Mouse (Mus musculus): ENCODE measurements around the gene Limk2. TPM values are rescaled to one million over a fixed set of nuclear protein-coding genes. Genes with fewer than 3 reads are reported as not detected.

Limk2 gene
- total and polyA plus RNA-seq, 3 experiments: 33.0 to 47.1 (median 46.1) TPM

DNA sequence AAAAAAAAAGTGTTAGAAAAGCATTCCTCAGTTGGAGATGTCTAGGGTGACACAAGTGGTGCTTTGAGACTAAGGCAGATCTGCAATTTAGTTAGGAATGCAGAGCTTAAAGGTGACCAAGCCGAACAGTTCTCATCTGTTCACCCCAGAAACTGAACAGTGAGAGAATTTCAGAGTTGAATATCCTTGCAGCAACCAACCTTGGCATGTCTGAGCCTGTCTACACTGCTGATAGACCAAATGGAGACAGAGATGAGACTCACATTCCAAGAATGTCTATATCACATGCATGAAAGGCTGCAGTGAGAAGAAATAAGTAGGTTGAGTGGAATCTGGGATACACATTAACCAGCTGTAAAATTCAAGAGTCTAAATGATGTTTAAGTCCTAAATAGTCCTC, 28.6 kb upstream of the Limk2 start:
- ATAC-seq (ENCODE audit: extremely low read depth, insufficient number of reproducible peaks, low FRiP score, poor library complexity, severe bottlenecking): no peak
- no peak for DNase-seq (ENCODE audit: low spot score)

DNA sequence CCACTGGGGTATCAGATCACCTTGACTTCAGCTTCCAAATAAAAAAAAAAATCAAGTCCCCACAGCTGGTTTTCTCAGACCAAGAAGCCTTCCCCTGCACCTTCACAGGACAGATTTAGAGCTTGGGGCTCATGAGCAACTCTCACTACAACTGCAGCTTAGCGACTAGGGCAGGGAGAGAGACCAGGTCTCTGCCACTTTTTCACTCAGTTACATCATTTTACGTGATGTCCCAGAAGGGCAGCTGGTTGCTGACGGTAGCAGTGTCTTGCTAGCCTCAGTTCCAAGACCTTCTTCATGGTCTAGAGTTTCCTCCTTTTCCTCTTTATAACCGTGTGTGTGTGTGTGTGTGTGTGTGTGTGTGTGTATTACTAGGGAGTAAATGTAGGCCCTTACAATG, 24.8 kb upstream of the Limk2 start:
- no peaks in the 10 kb centered on the region for H3K27me3 ChIP-seq (ENCODE audit: insufficient read depth, low read length)
- H3K4me1 ChIP-seq (ENCODE audit: insufficient read depth, low read depth, low read length): no peaks in the 10 kb centered on the region
- H3K36me3 ChIP-seq (replicated peaks): peaks cover 25% of the 10 kb centered on the region
- ATAC-seq (ENCODE audit: extremely low read depth, insufficient number of reproducible peaks, low FRiP score, poor library complexity, severe bottlenecking) (no peak), DNase-seq (ENCODE audit: low spot score) (no peak)
- TF ChIP-seq TAL1 (conservative IDR thresholded peaks at IDR 0.05; ENCODE audit: low read depth, low read length): no peak
- TF ChIP-seq GATA1 (IDR thresholded peaks at IDR 0.05; ENCODE audit: borderline replicate concordance, low read length): no peak
- no peak for TF ChIP-seq POLR2AphosphoS5 (IDR thresholded peaks at IDR 0.05; ENCODE audit: insufficient replicate concordance, low read depth, low read length)
- TF ChIP-seq GATA2 (IDR thresholded peaks at IDR 0.05; ENCODE audit: borderline replicate concordance, low read depth, low read length): no peak
- TF ChIP-seq CTCF (IDR thresholded peaks at IDR 0.05; ENCODE audit: low read depth, low read length): no peak
- no peak overlapping the region for H3K4me3 ChIP-seq (ENCODE audit: low read depth, low read length)
- no peaks in the 10 kb centered on the region for H3K9me3 ChIP-seq (replicated peaks)

More for the DNA sequence above, 28.6 kb upstream of the Limk2 start:
- peaks cover 15% of the 10 kb centered on the region for H3K36me3 ChIP-seq (replicated peaks)
- no peaks in the 10 kb centered on the region for H3K27me3 ChIP-seq (ENCODE audit: insufficient read depth, low read length)
- no peak overlapping the region for H3K4me3 ChIP-seq (ENCODE audit: low read depth, low read length)
- H3K9me3 ChIP-seq (replicated peaks): no peaks in the 10 kb centered on the region
- no peaks in the 10 kb centered on the region; the same call in 1 of the 2 replicates for H3K4me1 ChIP-seq (ENCODE audit: insufficient read depth, low read depth, low read length)
- TF ChIP-seq TAL1 (conservative IDR thresholded peaks at IDR 0.05; ENCODE audit: low read depth, low read length): no peak
- no peak for TF ChIP-seq CTCF (IDR thresholded peaks at IDR 0.05; ENCODE audit: low read depth, low read length)

DNA sequence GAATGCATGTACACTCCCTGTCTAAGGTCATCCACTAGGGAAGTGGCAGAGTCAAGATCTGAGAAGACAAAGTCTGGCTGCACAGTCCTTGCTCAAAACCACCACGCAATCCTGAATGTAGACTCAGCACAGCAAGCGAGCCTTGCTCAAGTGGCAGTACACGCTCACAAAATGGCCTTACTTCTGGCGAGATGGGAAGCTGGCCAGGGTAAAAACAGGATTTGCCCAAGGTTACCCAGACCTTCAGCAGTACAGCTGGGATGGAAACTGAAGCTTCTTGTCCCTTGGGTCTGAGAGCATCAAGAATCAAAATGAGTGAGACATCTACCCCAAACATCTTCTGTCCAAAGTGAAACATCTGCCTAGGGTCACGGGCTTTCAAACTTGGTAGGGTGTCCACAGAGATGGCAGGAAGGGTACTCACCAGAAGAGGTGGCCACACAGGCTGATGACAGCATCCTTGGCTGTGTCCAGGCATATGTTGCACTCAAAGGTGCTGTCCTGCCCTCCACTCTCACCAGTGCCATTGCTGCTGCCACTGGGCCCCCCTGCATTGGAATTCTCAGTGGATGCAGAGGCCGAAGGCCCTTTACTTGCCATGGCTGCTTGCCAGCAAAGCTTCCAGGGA, 23.1 kb upstream of the Limk2 start:
- peaks cover 24% of the 10 kb centered on the region for H3K36me3 ChIP-seq (replicated peaks)
- ATAC-seq (ENCODE audit: extremely low read depth, insufficient number of reproducible peaks, low FRiP score, poor library complexity, severe bottlenecking) (no peak), DNase-seq (ENCODE audit: low spot score) (no peak)
- no peaks in the 10 kb centered on the region for H3K4me1 ChIP-seq (ENCODE audit: insufficient read depth, low read depth, low read length)
- no peaks in the 10 kb centered on the region for H3K9me3 ChIP-seq (replicated peaks)
- H3K4me3 ChIP-seq (ENCODE audit: low read depth, low read length): no peak overlapping the region
- H3K27me3 ChIP-seq (ENCODE audit: insufficient read depth, low read length): no peaks in the 10 kb centered on the region
- TF ChIP-seq POLR2AphosphoS5 (IDR thresholded peaks at IDR 0.05; ENCODE audit: insufficient replicate concordance, low read depth, low read length): no peak
- no peak for TF ChIP-seq TAL1 (conservative IDR thresholded peaks at IDR 0.05; ENCODE audit: low read depth, low read length)
- TF ChIP-seq CTCF (IDR thresholded peaks at IDR 0.05; ENCODE audit: low read depth, low read length): no peak
- TF ChIP-seq GATA1 (IDR thresholded peaks at IDR 0.05; ENCODE audit: borderline replicate concordance, low read length): no peak
- TF ChIP-seq GATA2 (IDR thresholded peaks at IDR 0.05; ENCODE audit: borderline replicate concordance, low read depth, low read length): no peak

DNA sequence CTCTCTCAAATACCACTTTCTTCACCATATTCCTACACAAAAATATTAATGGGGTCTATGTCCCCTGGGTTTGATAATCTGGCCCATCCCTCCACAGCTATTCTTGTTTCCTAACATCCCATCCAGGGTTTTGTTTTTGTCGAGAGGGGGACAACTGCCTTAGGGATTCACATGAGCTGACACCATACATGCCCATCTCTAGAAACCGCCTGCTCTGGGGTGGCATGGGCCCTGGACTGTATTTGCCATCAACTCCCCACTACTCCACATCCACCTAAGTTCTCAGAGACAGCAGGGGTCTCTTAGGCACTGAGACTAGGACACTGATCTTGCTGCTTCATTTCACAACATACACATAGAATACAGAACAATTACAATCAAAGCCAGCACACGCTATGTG, 22.5 kb upstream of the Limk2 start:
- TF ChIP-seq GATA1 (IDR thresholded peaks at IDR 0.05; ENCODE audit: borderline replicate concordance, low read length) (no peak), POLR2AphosphoS5 (IDR thresholded peaks at IDR 0.05; ENCODE audit: insufficient replicate concordance, low read depth, low read length) (no peak), CTCF (IDR thresholded peaks at IDR 0.05; ENCODE audit: low read depth, low read length) (no peak), GATA2 (IDR thresholded peaks at IDR 0.05; ENCODE audit: borderline replicate concordance, low read depth, low read length) (no peak), TAL1 (conservative IDR thresholded peaks at IDR 0.05; ENCODE audit: low read depth, low read length) (no peak)
- Histone ChIP-seq H3K9me3 (replicated peaks) (no peaks in the 10 kb centered on the region), H3K27me3 (ENCODE audit: insufficient read depth, low read length) (no peaks in the 10 kb centered on the region), H3K4me3 (ENCODE audit: low read depth, low read length) (no peak overlapping the region), H3K36me3 (replicated peaks) (peaks cover 25% of the 10 kb centered on the region), H3K4me1 (ENCODE audit: insufficient read depth, low read depth, low read length) (no peaks in the 10 kb centered on the region)
- DNase-seq (ENCODE audit: low spot score): no peak
- ATAC-seq (ENCODE audit: extremely low read depth, insufficient number of reproducible peaks, low FRiP score, poor library complexity, severe bottlenecking): no peak

DNA sequence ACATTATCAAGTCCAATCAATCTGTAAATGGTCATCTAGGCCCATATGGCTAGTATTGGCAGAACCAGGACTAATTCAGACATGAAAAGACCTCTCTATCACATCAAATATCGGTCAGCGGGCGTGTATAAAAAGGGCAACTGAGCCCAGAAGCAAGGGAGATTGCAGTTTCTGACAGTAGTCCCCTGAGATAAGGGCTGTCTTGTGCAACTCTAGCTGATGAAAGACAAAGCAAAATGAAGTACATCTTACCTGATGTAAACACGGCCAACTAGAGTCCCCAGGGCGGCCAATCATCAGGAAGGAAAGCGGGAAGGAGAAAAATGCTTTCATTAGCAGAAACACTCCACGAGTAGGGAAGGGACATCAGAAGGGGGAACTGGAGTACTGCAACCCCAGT, 19.6 kb upstream of the Limk2 start:
- Histone ChIP-seq H3K4me3 (ENCODE audit: low read depth, low read length) (no peak overlapping the region), H3K9me3 (replicated peaks) (no peaks in the 10 kb centered on the region), H3K4me1 (ENCODE audit: insufficient read depth, low read depth, low read length) (no peaks in the 10 kb centered on the region), H3K27me3 (ENCODE audit: insufficient read depth, low read length) (no peaks in the 10 kb centered on the region), H3K36me3 (replicated peaks) (peaks cover 42% of the 10 kb centered on the region)
- ATAC-seq (ENCODE audit: extremely low read depth, insufficient number of reproducible peaks, low FRiP score, poor library complexity, severe bottlenecking) (no peak), DNase-seq (ENCODE audit: low spot score) (no peak)
- TF ChIP-seq GATA1 (IDR thresholded peaks at IDR 0.05; ENCODE audit: borderline replicate concordance, low read length) (no peak), GATA2 (IDR thresholded peaks at IDR 0.05; ENCODE audit: borderline replicate concordance, low read depth, low read length) (no peak), POLR2AphosphoS5 (IDR thresholded peaks at IDR 0.05; ENCODE audit: insufficient replicate concordance, low read depth, low read length) (no peak), TAL1 (conservative IDR thresholded peaks at IDR 0.05; ENCODE audit: low read depth, low read length) (no peak)

DNA sequence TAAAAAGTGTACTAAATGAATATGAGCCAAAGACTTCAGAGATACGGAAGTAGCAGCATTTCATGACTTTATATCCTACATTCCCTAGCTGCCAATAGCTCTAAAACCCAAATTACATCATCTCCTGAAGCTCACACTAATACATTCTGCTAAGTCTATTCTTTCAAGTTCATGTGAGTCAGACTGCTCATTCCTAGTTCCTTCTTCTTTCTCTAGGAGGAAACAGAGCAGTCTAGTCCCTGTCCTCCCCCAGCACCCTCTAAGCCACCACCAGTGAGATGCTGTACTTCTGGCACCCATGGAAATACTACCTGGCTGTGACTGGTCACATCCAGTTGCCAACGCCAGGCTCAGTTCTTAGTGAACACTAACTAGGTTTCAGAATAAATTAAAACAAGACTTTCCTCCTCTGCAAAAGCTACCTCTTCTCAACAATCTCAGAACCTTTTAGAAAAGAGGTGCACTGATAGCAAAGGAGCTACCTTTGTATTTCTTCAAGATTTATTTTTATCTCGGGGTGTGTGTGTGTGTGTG, 18.8 kb upstream of the Limk2 start:
- Histone ChIP-seq H3K36me3 (replicated peaks) (peaks cover 46% of the 10 kb centered on the region), H3K4me1 (ENCODE audit: insufficient read depth, low read depth, low read length) (no peaks in the 10 kb centered on the region), H3K9me3 (replicated peaks) (0 out of 2 replicates have a peak, but pooled peaks cover 2% of the 10 kb centered on the region), H3K27me3 (ENCODE audit: insufficient read depth, low read length) (no peaks in the 10 kb centered on the region), H3K4me3 (ENCODE audit: low read depth, low read length) (no peak overlapping the region)
- no peak for TF ChIP-seq GATA2 (IDR thresholded peaks at IDR 0.05; ENCODE audit: borderline replicate concordance, low read depth, low read length)
- no peak for TF ChIP-seq CTCF (IDR thresholded peaks at IDR 0.05; ENCODE audit: low read depth, low read length)
- TF ChIP-seq TAL1 (conservative IDR thresholded peaks at IDR 0.05; ENCODE audit: low read depth, low read length): no peak
- TF ChIP-seq POLR2AphosphoS5 (IDR thresholded peaks at IDR 0.05; ENCODE audit: insufficient replicate concordance, low read depth, low read length): no peak
- no peak for TF ChIP-seq GATA1 (IDR thresholded peaks at IDR 0.05; ENCODE audit: borderline replicate concordance, low read length)
- DNase-seq (ENCODE audit: low spot score): no peak
- no peak for ATAC-seq (ENCODE audit: extremely low read depth, insufficient number of reproducible peaks, low FRiP score, poor library complexity, severe bottlenecking)

Measured in G1E (cell line).